Mouse (Mus musculus) forebrain, postnatal 0 days (tissue): Measurements from ENCODE around the gene Olfr107. TPM values are rescaled to one million over a fixed set of nuclear protein-coding genes. Genes with fewer than 3 reads are reported as not detected.

Experiments used
- ATAC-seq: fragments of 200-750 bp; cut with Nextera tagmentation; 2 replicates; pipeline ENCODE4 v1.8.0; 2017; ENCODE audit warnings: mild to moderate bottlenecking, moderate library complexity
- DNase-seq: peaks from one replicate; pipeline ENCODE4 v3.0.0-alpha.2; 2015
- H3K27ac ChIP-seq: fragments of 300-500 bp; sonication (generic); 2 replicates; pipeline ENCODE4 v1.5.1; 2014; ENCODE audit warnings: low read depth, mild to moderate bottlenecking, antibody characterized with exemption, low read length, moderate library complexity, mixed read lengths
- H3K27me3 ChIP-seq: fragments of 300-500 bp; sonication (generic); 2 replicates; pipeline ENCODE4 v1.6.1; 2014; ENCODE audit warnings: mild to moderate bottlenecking, low read length, mixed read lengths; ENCODE audit not compliant: insufficient read depth
- H3K36me3 ChIP-seq: fragments of 300-500 bp; sonication (generic); 2 replicates; pipeline ENCODE4 v1.6.1; 2014; ENCODE audit warnings: mild to moderate bottlenecking, moderate library complexity; ENCODE audit not compliant: insufficient read depth
- H3K4me1 ChIP-seq: fragments of 300-500 bp; sonication (generic); 2 replicates; pipeline ENCODE4 v1.6.1; 2014; ENCODE audit warnings: antibody characterized with exemption; ENCODE audit not compliant: insufficient read depth
- H3K4me2 ChIP-seq: fragments of 300-500 bp; sonication (generic); 2 replicates; pipeline ENCODE4 v1.6.1; 2014; ENCODE audit warnings: low read depth, mild to moderate bottlenecking, moderate library complexity
- H3K4me3 ChIP-seq: fragments of 300-500 bp; sonication (generic); 2 replicates; pipeline ENCODE4 v1.5.1; 2014; ENCODE audit warnings: low read depth, low read length, mixed read lengths
- H3K9ac ChIP-seq: fragments of 300-500 bp; sonication (generic); 2 replicates; pipeline ENCODE4 v1.6.1; 2014; ENCODE audit warnings: mild to moderate bottlenecking
- H3K9me3 ChIP-seq: fragments of 300-500 bp; sonication (generic); 2 replicates; pipeline ENCODE4 v1.6.1; 2016; ENCODE audit warnings: low read length
- CTCF ChIP-seq: sonication (generic); IDR thresholded peaks from 2 replicates; pipeline ENCODE4 v1.5.1; 2016; ENCODE audit warnings: antibody characterized with exemption, control low read depth, low read depth
- WGBS: fragments of 180-500 bp; shearing (Covaris S2); extraction: QIAGEN DNeasy Blood & Tissue Kit; methylation state at CpG from one replicate; pipeline ENCODE4 v1.1.7; 2014; 5-methylcytosine and 5-hydroxymethylcytosine counted together
- polyA plus RNA-seq: library from polyadenylated mRNA; unstranded; fragments of >200 nt; fragmentation: Nextera tagmentation; extraction: Ambion mirVana; gene quantifications from 2 replicates; pipeline ENCODE4 v1.2.1, GENCODE M21; 2015
- total RNA-seq: library from RNA; depleted of rRNA; stranded (reverse); fragments of >200 nt; gene quantifications from 2 replicates; pipeline ENCODE4 v1.2.3, GENCODE M21; 2014; rRNA removed

The Olfr107 gene
- total RNA-seq (not detected in 2 replicates), polyA plus RNA-seq (not detected in 2 replicates)

DNA sequence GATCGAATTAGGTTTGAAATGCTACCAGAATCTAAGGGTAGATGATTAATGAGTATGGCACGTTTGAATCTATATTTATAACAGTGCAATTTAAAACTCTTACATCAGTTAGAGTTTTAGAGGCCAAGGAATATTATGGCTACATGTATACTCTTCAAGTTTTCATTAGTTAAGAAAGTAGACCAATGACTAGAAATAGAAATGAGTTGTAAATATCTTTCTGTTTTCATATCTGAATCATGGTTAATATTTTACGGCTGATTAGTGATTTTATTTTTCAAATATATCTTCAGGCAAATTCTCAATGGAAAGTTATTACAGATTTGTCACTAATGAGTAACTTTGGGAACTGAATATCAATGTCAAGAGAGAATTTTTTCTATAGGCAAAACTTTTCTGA lies at the start of gene Olfr107:
Gene Olfr107, plus strand, starts transcription at position 301 of the 400 bp plus-strand sequence.
- WGBS, result 83% methylated on average over 3 of the region's 3 CpGs
- Histone ChIP-seq H3K9ac (no peak within 1 kb of the TSS), H3K4me3 (no peak within 1 kb of the TSS), H3K9me3 (no peaks in the 10 kb centered on the region), H3K4me2 (no peak within 1 kb of the TSS), H3K27me3 (no peaks in the 10 kb centered on the region), H3K4me1 (no peaks in the 10 kb centered on the region), H3K27ac (no peak within 1 kb of the TSS), H3K36me3 (no peaks in the 10 kb centered on the region)
- TF ChIP-seq CTCF, result no peak
- DNase-seq (no peak), ATAC-seq (no peak)

DNA sequence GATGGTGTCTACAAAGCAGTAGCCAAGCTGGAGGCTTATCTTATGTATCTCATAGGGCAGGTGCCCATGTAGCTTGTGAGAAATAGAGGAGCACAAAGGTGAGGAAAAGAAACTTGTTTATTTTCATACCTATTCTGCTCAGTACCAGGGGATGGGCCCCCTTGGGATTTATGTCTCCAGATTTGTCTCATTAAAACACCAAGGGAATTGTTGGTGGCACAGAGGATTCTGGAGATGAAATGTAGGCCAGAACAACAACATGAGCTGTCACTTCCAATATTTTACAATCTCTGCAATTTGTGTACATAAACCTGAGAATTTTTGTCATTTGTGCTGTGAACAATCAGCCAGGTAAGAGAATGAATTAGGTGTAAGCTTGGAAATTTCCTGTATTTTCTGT lies 39.7 kb upstream of the Olfr107 start, which contains the start of gene Olfr104-ps:
Gene Olfr104-ps, plus strand, starts transcription at position 301 of the 400 bp plus-strand sequence.
- no peak within 1 kb of the TSS for H3K9ac ChIP-seq
- TF ChIP-seq CTCF, result no peak
- H3K4me1 ChIP-seq, result no peaks in the 10 kb centered on the region
- no peak within 1 kb of the TSS for H3K27ac ChIP-seq
- ATAC-seq (no peak), DNase-seq (no peak)
- no peak within 1 kb of the TSS for H3K4me2 ChIP-seq
- H3K36me3 ChIP-seq, result no peaks in the 10 kb centered on the region
- H3K27me3 ChIP-seq, result no peaks in the 10 kb centered on the region
- no peak within 1 kb of the TSS for H3K4me3 ChIP-seq
- H3K9me3 ChIP-seq, result no peaks in the 10 kb centered on the region

DNA sequence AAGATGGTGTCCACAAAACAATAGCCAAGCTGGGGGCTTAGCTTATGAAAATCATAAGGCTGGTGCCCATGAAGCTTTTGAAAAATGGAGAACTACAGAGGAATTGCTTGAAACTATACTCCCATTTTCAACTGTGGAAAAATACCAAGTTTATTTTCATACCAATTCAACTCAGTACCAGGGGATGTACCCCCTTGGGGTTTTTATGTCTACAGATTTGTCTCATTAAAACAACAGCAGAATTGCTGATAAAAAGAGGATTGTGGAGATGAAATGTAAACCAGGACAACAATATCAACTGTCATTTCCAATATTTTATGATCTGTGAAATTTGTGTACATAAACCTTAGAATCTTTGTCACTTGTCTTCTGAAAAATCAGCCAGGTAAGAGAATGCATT lies 20.3 kb upstream of the Olfr107 start, which contains the start of gene Olfr105-ps:
Gene Olfr105-ps, plus strand, starts transcription at position 301 of the 400 bp plus-strand sequence.
- Histone ChIP-seq H3K4me1 (no peaks in the 10 kb centered on the region), H3K36me3 (no peaks in the 10 kb centered on the region), H3K4me3 (no peak within 1 kb of the TSS), H3K4me2 (no peak within 1 kb of the TSS), H3K27me3 (no peaks in the 10 kb centered on the region), H3K27ac (no peak within 1 kb of the TSS), H3K9ac (no peak within 1 kb of the TSS), H3K9me3 (no peaks in the 10 kb centered on the region)
- DNase-seq (no peak), ATAC-seq (no peak)
- TF ChIP-seq CTCF, result no peak

DNA sequence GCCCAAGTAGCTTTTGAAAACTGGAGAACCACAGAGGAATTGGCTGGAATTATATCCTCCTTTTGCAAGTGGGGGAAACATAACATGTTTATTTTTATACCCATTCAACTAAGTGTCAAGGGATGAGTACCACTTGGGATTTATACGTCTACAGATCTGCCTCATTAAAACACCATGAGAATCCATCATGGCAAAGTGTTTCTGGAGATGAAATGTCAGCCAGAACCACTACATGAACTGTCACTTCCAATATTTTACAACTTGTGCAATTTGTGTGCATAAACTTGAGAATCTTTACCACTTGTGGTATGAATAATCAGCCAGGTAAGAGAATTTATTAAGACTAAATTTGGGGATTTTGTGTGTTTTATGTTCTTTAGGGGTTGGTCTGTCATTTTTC lies 8.9 kb upstream of the Olfr107 start, which contains the start of gene Olfr106-ps:
Gene Olfr106-ps, plus strand, starts transcription at position 301 of the 400 bp plus-strand sequence.
- Histone ChIP-seq H3K27ac (no peak within 1 kb of the TSS), H3K4me2 (no peak within 1 kb of the TSS), H3K36me3 (no peaks in the 10 kb centered on the region), H3K4me3 (no peak within 1 kb of the TSS), H3K27me3 (no peaks in the 10 kb centered on the region), H3K9me3 (no peaks in the 10 kb centered on the region), H3K4me1 (no peaks in the 10 kb centered on the region), H3K9ac (no peak within 1 kb of the TSS)
- DNase-seq, result no peak
- WGBS, result 74% methylated on average over 1 of the region's 1 CpGs
- no peak for TF ChIP-seq CTCF
- no peak for ATAC-seq

DNA sequence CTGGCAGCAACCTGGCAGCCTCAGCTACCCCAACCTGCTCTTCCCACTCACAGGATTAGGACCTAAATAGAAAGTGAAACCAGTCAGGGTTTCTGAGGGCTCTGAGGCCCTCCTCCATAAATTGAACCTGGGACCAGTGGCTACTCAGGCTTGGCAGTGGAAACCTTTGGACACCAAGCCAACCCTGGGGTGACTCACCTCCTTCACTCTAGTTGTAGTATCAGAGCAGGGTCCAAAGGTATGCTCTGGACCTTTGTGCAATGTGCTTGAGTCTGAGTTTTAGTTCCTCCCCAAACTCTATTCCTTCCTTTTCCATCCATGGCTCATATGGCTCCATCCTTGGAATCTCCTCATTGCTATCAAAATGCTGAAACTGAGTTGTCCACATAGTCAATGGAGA lies 14.4 kb downstream of the Olfr107 start:
- no peak for ATAC-seq
- no peak overlapping the region for H3K4me2 ChIP-seq
- DNase-seq, result no peak
- no peaks in the 10 kb centered on the region for H3K9me3 ChIP-seq
- no peaks in the 10 kb centered on the region for H3K36me3 ChIP-seq
- H3K27me3 ChIP-seq, result no peaks in the 10 kb centered on the region
- no peak overlapping the region for H3K9ac ChIP-seq
- H3K27ac ChIP-seq, result no peak overlapping the region
- no peaks in the 10 kb centered on the region for H3K4me1 ChIP-seq
- TF ChIP-seq CTCF, result no peak
- H3K4me3 ChIP-seq, result no peak overlapping the region

DNA sequence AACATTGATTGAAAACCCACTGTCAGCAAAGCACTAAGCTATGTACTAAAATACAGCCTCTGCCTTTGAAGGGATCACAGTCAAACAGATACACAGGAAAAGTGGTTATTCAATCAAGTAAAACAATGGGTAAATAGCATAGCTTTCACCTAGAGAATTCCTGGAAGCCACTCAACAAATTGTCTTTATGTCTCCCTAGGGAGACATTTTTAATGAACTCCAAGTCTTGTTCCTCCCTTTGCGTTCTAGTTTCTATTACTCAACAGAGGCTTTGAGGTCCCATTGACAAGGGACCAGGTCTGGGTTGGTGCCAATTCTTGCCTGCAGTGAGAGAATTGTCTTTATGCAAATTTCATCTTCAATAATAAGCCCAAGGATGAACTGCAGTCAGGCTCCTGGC lies 46.2 kb downstream of the Olfr107 start, which contains the start of gene Olfr108:
Gene Olfr108, plus strand, starts transcription at position 301 of the 400 bp plus-strand sequence.
- WGBS, result 69% methylated on average over 1 of the region's 1 CpGs
- Histone ChIP-seq H3K9ac (no peak within 1 kb of the TSS), H3K27ac (no peak within 1 kb of the TSS), H3K4me3 (no peak within 1 kb of the TSS), H3K9me3 (no peaks in the 10 kb centered on the region), H3K36me3 (no peaks in the 10 kb centered on the region), H3K27me3 (no peaks in the 10 kb centered on the region), H3K4me2 (no peak within 1 kb of the TSS), H3K4me1 (no peaks in the 10 kb centered on the region)
- no peak for ATAC-seq
- TF ChIP-seq CTCF, result no peak
- DNase-seq, result no peak

Other genes starting within 250 kb of the Olfr107 start
- not detected in 2 replicates for gene Olfr93, start 237.7 kb upstream of the Olfr107 start, total RNA-seq
- gene Olfr93, start 237.7 kb upstream of the Olfr107 start, polyA plus RNA-seq, result not detected in 2 replicates
- not detected in 2 replicates for gene Ubd, start 205.3 kb upstream of the Olfr107 start, total RNA-seq
- not detected in 2 replicates for gene Ubd, start 205.3 kb upstream of the Olfr107 start, polyA plus RNA-seq
- not detected in 2 replicates for gene Olfr94, start 198.2 kb upstream of the Olfr107 start, total RNA-seq
- not detected in 2 replicates for gene Olfr94, start 198.2 kb upstream of the Olfr107 start, polyA plus RNA-seq
- gene Olfr95, start 186.1 kb upstream of the Olfr107 start, total RNA-seq, result 0.05 TPM in 1 of 2 replicates, not detected in the other
- not detected in 2 replicates for gene Olfr95, start 186.1 kb upstream of the Olfr107 start, polyA plus RNA-seq
- gene Olfr96, start 179.1 kb upstream of the Olfr107 start, total RNA-seq, result not detected in 2 replicates
- not detected in 2 replicates for gene Olfr96, start 179.1 kb upstream of the Olfr107 start, polyA plus RNA-seq
- gene Olfr97, start 161.9 kb upstream of the Olfr107 start, total RNA-seq, result not detected in 2 replicates
- gene Olfr97, start 161.9 kb upstream of the Olfr107 start, polyA plus RNA-seq, result not detected in 2 replicates
- gene Olfr98, start 135.5 kb upstream of the Olfr107 start, total RNA-seq, result not detected in 2 replicates
- gene Olfr98, start 135.5 kb upstream of the Olfr107 start, polyA plus RNA-seq, result not detected in 2 replicates
- 1.0 and 1.9 TPM in 2 replicates for gene H2-M3, start 129.0 kb upstream of the Olfr107 start, total RNA-seq
- gene H2-M3, start 129.0 kb upstream of the Olfr107 start, polyA plus RNA-seq, result 1.5 and 1.7 TPM in 2 replicates
- not detected in 2 replicates for gene Olfr99, start 115.8 kb upstream of the Olfr107 start, total RNA-seq
- gene Olfr99, start 115.8 kb upstream of the Olfr107 start, polyA plus RNA-seq, result not detected in 2 replicates
- gene Olfr101, start 94.9 kb upstream of the Olfr107 start, total RNA-seq, result not detected in 2 replicates
- gene Olfr101, start 94.9 kb upstream of the Olfr107 start, polyA plus RNA-seq, result not detected in 2 replicates
- gene Olfr102, start 82.2 kb upstream of the Olfr107 start, total RNA-seq, result not detected in 2 replicates
- not detected in 2 replicates for gene Olfr102, start 82.2 kb upstream of the Olfr107 start, polyA plus RNA-seq
- not detected in 2 replicates for gene Olfr103, start 59.5 kb upstream of the Olfr107 start, total RNA-seq
- not detected in 2 replicates for gene Olfr103, start 59.5 kb upstream of the Olfr107 start, polyA plus RNA-seq
- gene Olfr104-ps, start 39.6 kb upstream of the Olfr107 start, total RNA-seq, result not detected in 2 replicates
- not detected in 2 replicates for gene Olfr104-ps, start 39.6 kb upstream of the Olfr107 start, polyA plus RNA-seq
- gene Olfr105-ps, start 20.2 kb upstream of the Olfr107 start, total RNA-seq, result not detected in 2 replicates
- gene Olfr105-ps, start 20.2 kb upstream of the Olfr107 start, polyA plus RNA-seq, result not detected in 2 replicates
- gene Olfr106-ps, start 8.8 kb upstream of the Olfr107 start, total RNA-seq, result not detected in 2 replicates
- gene Olfr106-ps, start 8.8 kb upstream of the Olfr107 start, polyA plus RNA-seq, result not detected in 2 replicates
- not detected in 2 replicates for gene Olfr108, start 46.3 kb downstream of the Olfr107 start, total RNA-seq
- gene Olfr108, start 46.3 kb downstream of the Olfr107 start, polyA plus RNA-seq, result not detected in 2 replicates
- gene Olfr109, start 59.7 kb downstream of the Olfr107 start, total RNA-seq, result not detected in 2 replicates
- not detected in 2 replicates for gene Olfr109, start 59.7 kb downstream of the Olfr107 start, polyA plus RNA-seq
- not detected in 2 replicates for gene H2-M2, start 84.3 kb downstream of the Olfr107 start, total RNA-seq
- gene H2-M2, start 84.3 kb downstream of the Olfr107 start, polyA plus RNA-seq, result not detected in 2 replicates
- gene Olfr110, start 93.2 kb downstream of the Olfr107 start, total RNA-seq, result not detected in 2 replicates
- not detected in 2 replicates for gene Olfr110, start 93.2 kb downstream of the Olfr107 start, polyA plus RNA-seq
- 0.15 and 0.95 TPM in 2 replicates for gene Olfr111, start 108.8 kb downstream of the Olfr107 start, total RNA-seq
- not detected in 2 replicates for gene Olfr111, start 108.8 kb downstream of the Olfr107 start, polyA plus RNA-seq
- gene Olfr112, start 170.2 kb downstream of the Olfr107 start, total RNA-seq, result not detected in 2 replicates
- not detected in 2 replicates for gene Olfr112, start 170.2 kb downstream of the Olfr107 start, polyA plus RNA-seq
- gene Olfr113, start 178.4 kb downstream of the Olfr107 start, total RNA-seq, result not detected in 2 replicates
- gene Olfr113, start 178.4 kb downstream of the Olfr107 start, polyA plus RNA-seq, result not detected in 2 replicates
- gene Olfr114, start 193.5 kb downstream of the Olfr107 start, total RNA-seq, result not detected in 2 replicates
- gene Olfr114, start 193.5 kb downstream of the Olfr107 start, polyA plus RNA-seq, result not detected in 2 replicates
- gene Olfr115, start 227.9 kb downstream of the Olfr107 start, total RNA-seq, result not detected in 2 replicates
- gene Olfr115, start 227.9 kb downstream of the Olfr107 start, polyA plus RNA-seq, result not detected in 2 replicates
- gene Olfr116, start 228.0 kb downstream of the Olfr107 start, total RNA-seq, result not detected in 2 replicates
- not detected in 2 replicates for gene Olfr116, start 228.0 kb downstream of the Olfr107 start, polyA plus RNA-seq